Mouse (Mus musculus): Measurements from ENCODE around the gene Adarb2.

GRCm38 (mm10) chr13:8612618-8613391 lies 410.1 kb downstream of the Adarb2 start:
- TF ChIP-seq GATA1 (IDR thresholded peaks at IDR 0.05; ENCODE audit: borderline replicate concordance, low read length) (no peak), FLI1 (IDR thresholded peaks at IDR 0.05; ENCODE audit: low read length) (no peak)
